ENCODE assay signal across 7 mouse cellular contexts in genomic region chr17:46486995-46487394, GRCm38 (mm10). TPM values are rescaled to one million over a fixed set of nuclear protein-coding genes. Genes with fewer than 3 reads are reported as not detected.
A peak's percentile ranks its signal among the peaks of the same experiment; 100 is the strongest.
DNase-seq lines count a peak whose midpoint lies in the region; ATAC-seq and TF ChIP-seq lines count a peak whose summit lies in the region.

No protein-coding gene starts in this region.

- peaks cover 77% of the 10 kb centered on the region for H3K27me3 ChIP-seq in embryonic facial prominence, embryonic 15.5 days
- H3K27me3 ChIP-seq in intestine, embryonic 16.5 days (replicated peaks; ENCODE audit: control insufficient read depth, insufficient read depth, low read length), result peaks cover 52% of the 10 kb centered on the region
- no peaks in the 10 kb centered on the region for H3K27me3 ChIP-seq in neural tube, embryonic 14.5 days (ENCODE audit: control insufficient read depth, insufficient read depth, low read length)

- WGBS in embryonic facial prominence, embryonic 15.5 days, result 4% methylated on average over 22 of the region's 22 CpGs
- 4% methylated on average over 9 of the region's 22 CpGs for WGBS in intestine, embryonic 16.5 days
- WGBS in neural tube, embryonic 14.5 days, result 1% methylated on average over 22 of the region's 22 CpGs
- 6% methylated on average over 22 of the region's 22 CpGs for WGBS in lung, adult 2 months

- TF ChIP-seq CTCF in lung, adult 2 months (IDR thresholded peaks at IDR 0.05; ENCODE audit: insufficient read depth, low read length), result no peak

- peak; percentile 32 to 40 for DNase-seq in layer of hippocampus, postnatal 10 days (ENCODE audit: low spot score in 2 of 2)
- no peak for DNase-seq in layer of hippocampus, postnatal 36 days
- no peak for DNase-seq in gastrocnemius, postnatal 10 days
- DNase-seq in lung, adult 2 months, result no peak

- H3K27ac ChIP-seq in embryonic facial prominence, embryonic 15.5 days (replicated peaks), result no peak overlapping the region
- H3K27ac ChIP-seq in intestine, embryonic 16.5 days (ENCODE audit: low read length), result no peak overlapping the region
- H3K27ac ChIP-seq in neural tube, embryonic 14.5 days (ENCODE audit: low read depth, low read length), result peak overlapping the region; percentile 69

- H3K9me3 ChIP-seq in embryonic facial prominence, embryonic 15.5 days (replicated peaks), result no peaks in the 10 kb centered on the region
- H3K9me3 ChIP-seq in intestine, embryonic 16.5 days (ENCODE audit: control insufficient read depth, low read length), result no peaks in the 10 kb centered on the region
- no peaks in the 10 kb centered on the region for H3K9me3 ChIP-seq in neural tube, embryonic 14.5 days (ENCODE audit: control insufficient read depth, low read length)

- no peak overlapping the region for H3K9ac ChIP-seq in embryonic facial prominence, embryonic 15.5 days
- peak overlapping the region; percentile 48 for H3K9ac ChIP-seq in intestine, embryonic 16.5 days (ENCODE audit: low read depth, low read length)
- H3K9ac ChIP-seq in neural tube, embryonic 14.5 days (replicated peaks; ENCODE audit: low read depth, low read length), result peak overlapping the region; percentile 95

- TF ChIP-seq POLR2A in lung, adult 2 months (IDR thresholded peaks at IDR 0.05; ENCODE audit: borderline replicate concordance, extremely low read depth, low read depth, low read length), result no peak

- peak overlapping the region; percentile 41 for H3K4me3 ChIP-seq in embryonic facial prominence, embryonic 15.5 days (replicated peaks)
- H3K4me3 ChIP-seq in intestine, embryonic 16.5 days (ENCODE audit: low read length), result peak overlapping the region; percentile 45
- H3K4me3 ChIP-seq in neural tube, embryonic 14.5 days (ENCODE audit: low read depth, low read length), result peak overlapping the region; percentile 75
- H3K4me3 ChIP-seq in lung, adult 2 months (replicated peaks; ENCODE audit: extremely low read depth, low read depth, low read length), result no peak overlapping the region

- H3K36me3 ChIP-seq in embryonic facial prominence, embryonic 15.5 days, result no peaks in the 10 kb centered on the region
- no peaks in the 10 kb centered on the region for H3K36me3 ChIP-seq in intestine, embryonic 16.5 days (ENCODE audit: control insufficient read depth, insufficient read depth, low read length)
- no peaks in the 10 kb centered on the region for H3K36me3 ChIP-seq in neural tube, embryonic 14.5 days (ENCODE audit: control insufficient read depth, insufficient read depth, low read length)

- no peak for ATAC-seq in embryonic facial prominence, embryonic 15.5 days (ENCODE audit: insufficient number of reproducible peaks, low FRiP score, low TSS enrichment, low read depth)
- ATAC-seq in intestine, embryonic 16.5 days, result 0 out of 2 replicates have a peak, but pooled peaks have one; percentile 16
- ATAC-seq in neural tube, embryonic 14.5 days (ENCODE audit: low read depth), result peak; percentile 67

- H3K4me1 ChIP-seq in embryonic facial prominence, embryonic 15.5 days, result peaks cover 14% of the 10 kb centered on the region
- H3K4me1 ChIP-seq in intestine, embryonic 16.5 days (ENCODE audit: control insufficient read depth, insufficient read depth, low read length), result 0 out of 2 replicates have a peak, but pooled peaks cover 4% of the 10 kb centered on the region
- peaks cover 32% of the 10 kb centered on the region for H3K4me1 ChIP-seq in neural tube, embryonic 14.5 days (ENCODE audit: control insufficient read depth, insufficient read depth, low read length)
- H3K4me1 ChIP-seq in lung, adult 2 months (ENCODE audit: control insufficient read depth, insufficient read depth, low read length), result peaks cover 3% of the 10 kb centered on the region; the same call in 1 of the 2 replicates

- peak overlapping the region; percentile 59 for H3K4me2 ChIP-seq in embryonic facial prominence, embryonic 15.5 days (replicated peaks)
- H3K4me2 ChIP-seq in intestine, embryonic 16.5 days (ENCODE audit: low read depth, low read length), result peak overlapping the region; percentile 77
- H3K4me2 ChIP-seq in neural tube, embryonic 14.5 days (ENCODE audit: low read depth, low read length), result peak overlapping the region; percentile 64

RNA-seq across cellular contexts. Expression of gene Ttbk1, which starts 0.5 kb away (rescaled TPM):
- 100 to 1,000 TPM; 106 to 107 TPM for total RNA-seq in layer of hippocampus, postnatal 10 days (2021)
- 100 to 1,000 TPM; 114 to 118 TPM for total RNA-seq in layer of hippocampus, postnatal 36 days (2021)
- 0.15 and 0.18 TPM in 2 replicates for polyA plus RNA-seq in embryonic facial prominence, embryonic 15.5 days (2015; fragmentation: Nextera tagmentation; extraction: Ambion mirVana)
- 0.15 and 0.16 TPM in 2 replicates for polyA plus RNA-seq in intestine, embryonic 16.5 days (2015; fragmentation: Nextera tagmentation; extraction: Ambion mirVana)
- polyA plus RNA-seq in neural tube, embryonic 14.5 days (2014; fragmentation: Nextera tagmentation; extraction: Ambion mirVana), result 6.3 and 7.0 TPM in 2 replicates
- total RNA-seq in gastrocnemius, postnatal 10 days (2021), result 1 to 10 TPM; 3.9 to 4.5 TPM
- polyA plus RNA-seq in lung, adult 2 months (2012; rRNA removed), result 0.17 and 0.19 TPM in 2 replicates

RNA-seq across cellular contexts. Expression of gene Dnph1, which starts 9.5 kb away (rescaled TPM):
- total RNA-seq in layer of hippocampus, postnatal 10 days (2021), result 1 to 10 TPM; 6.0 to 7.6 TPM
- 1 to 10 TPM; 4.9 to 7.1 TPM for total RNA-seq in layer of hippocampus, postnatal 36 days (2021)
- 40.4 and 41.0 TPM in 2 replicates for polyA plus RNA-seq in embryonic facial prominence, embryonic 15.5 days (2015; fragmentation: Nextera tagmentation; extraction: Ambion mirVana)
- 40.4 and 45.1 TPM in 2 replicates for polyA plus RNA-seq in intestine, embryonic 16.5 days (2015; fragmentation: Nextera tagmentation; extraction: Ambion mirVana)
- 11.8 and 12.5 TPM in 2 replicates for polyA plus RNA-seq in neural tube, embryonic 14.5 days (2014; fragmentation: Nextera tagmentation; extraction: Ambion mirVana)
- total RNA-seq in gastrocnemius, postnatal 10 days (2021), result 1 to 10 TPM; 4.9 to 5.2 TPM
- 0.78 and 2.0 TPM in 2 replicates for polyA plus RNA-seq in lung, adult 2 months (2012; rRNA removed)

RNA-seq across cellular contexts. Expression of gene Slc22a7, which starts 48.7 kb away (rescaled TPM):
- total RNA-seq in layer of hippocampus, postnatal 10 days (2021), result under 1 TPM; 0.48 to 0.76 TPM
- total RNA-seq in layer of hippocampus, postnatal 36 days (2021), result under 1 TPM in 1 of 2 experiments, not detected in 1; 0.30 TPM
- 0.15 TPM in 1 of 2 replicates, not detected in the other for polyA plus RNA-seq in embryonic facial prominence, embryonic 15.5 days (2015; fragmentation: Nextera tagmentation; extraction: Ambion mirVana)
- not detected in 2 replicates for polyA plus RNA-seq in intestine, embryonic 16.5 days (2015; fragmentation: Nextera tagmentation; extraction: Ambion mirVana)
- not detected in 2 replicates for polyA plus RNA-seq in neural tube, embryonic 14.5 days (2014; fragmentation: Nextera tagmentation; extraction: Ambion mirVana)
- total RNA-seq in gastrocnemius, postnatal 10 days (2021), result under 1 TPM in 1 of 2 experiments, not detected in 1; 0.36 TPM
- polyA plus RNA-seq in lung, adult 2 months (2012; rRNA removed), result not detected in 2 replicates

RNA-seq across cellular contexts. Expression of gene Crip3, which starts 58.3 kb away (rescaled TPM):
- 1 to 10 TPM; 3.0 to 4.4 TPM for total RNA-seq in layer of hippocampus, postnatal 10 days (2021)
- 1 to 10 TPM; 8.1 to 8.4 TPM for total RNA-seq in layer of hippocampus, postnatal 36 days (2021)
- 3.5 and 3.6 TPM in 2 replicates for polyA plus RNA-seq in embryonic facial prominence, embryonic 15.5 days (2015; fragmentation: Nextera tagmentation; extraction: Ambion mirVana)
- 0.16 and 0.35 TPM in 2 replicates for polyA plus RNA-seq in intestine, embryonic 16.5 days (2015; fragmentation: Nextera tagmentation; extraction: Ambion mirVana)
- 2.2 and 2.4 TPM in 2 replicates for polyA plus RNA-seq in neural tube, embryonic 14.5 days (2014; fragmentation: Nextera tagmentation; extraction: Ambion mirVana)
- 1 to 10 TPM; 1.9 to 2.0 TPM for total RNA-seq in gastrocnemius, postnatal 10 days (2021)
- polyA plus RNA-seq in lung, adult 2 months (2012; rRNA removed), result 3.3 and 6.8 TPM in 2 replicates

RNA-seq across cellular contexts. Expression of gene Cul9, which starts 59.2 kb away (rescaled TPM):
- total RNA-seq in layer of hippocampus, postnatal 10 days (2021), result 10 to 100 TPM; 42.1 to 52.6 TPM
- 10 to 100 TPM; 56.0 to 59.4 TPM for total RNA-seq in layer of hippocampus, postnatal 36 days (2021)
- 7.1 and 10.6 TPM in 2 replicates for polyA plus RNA-seq in embryonic facial prominence, embryonic 15.5 days (2015; fragmentation: Nextera tagmentation; extraction: Ambion mirVana)
- 2.8 and 3.0 TPM in 2 replicates for polyA plus RNA-seq in intestine, embryonic 16.5 days (2015; fragmentation: Nextera tagmentation; extraction: Ambion mirVana)
- polyA plus RNA-seq in neural tube, embryonic 14.5 days (2014; fragmentation: Nextera tagmentation; extraction: Ambion mirVana), result 15.7 and 18.5 TPM in 2 replicates
- total RNA-seq in gastrocnemius, postnatal 10 days (2021), result 10 to 100 TPM; 11.3 to 11.5 TPM
- polyA plus RNA-seq in lung, adult 2 months (2012; rRNA removed), result 25.3 and 27.5 TPM in 2 replicates

Comparison
In these comparisons a context has a peak if more than half of its experiments do, and no peak if none do; other contexts are left out.
1. DNase-seq: peak in layer of hippocampus, postnatal 10 days (2 of 2); none in layer of hippocampus, postnatal 36 days (0 of 2), gastrocnemius, postnatal 10 days (single experiment) and lung, adult 2 months (single experiment).
2. Peak in every context shown above with its lines, with median percentiles within 50 percentile points of each other: H3K4me2 ChIP-seq.